Mouse (Mus musculus) lung, embryonic 14.5 days (tissue): ENCODE results near the gene Copz2. TPM values are rescaled to one million over a fixed set of nuclear protein-coding genes. Genes with fewer than 3 reads are reported as not detected.

Experiments used
- ATAC-seq: fragments of 200-750 bp; cut with Nextera tagmentation; 2 replicates; pipeline ENCODE4 v1.8.0; 2017; ENCODE audit warnings: mild to moderate bottlenecking, moderate TSS enrichment, moderate library complexity; ENCODE audit not compliant: insufficient read depth
- DNase-seq: peaks from one replicate; pipeline ENCODE4 v3.0.0-alpha.2; 2015
- H3K27ac ChIP-seq: fragments of 300-500 bp; sonication (generic); 2 replicates; pipeline ENCODE4 v1.5.1; 2014; ENCODE audit warnings: low read depth, mild to moderate bottlenecking, moderate library complexity
- H3K27me3 ChIP-seq: fragments of 300-500 bp; sonication (generic); 2 replicates; pipeline ENCODE4 v1.6.1; 2014; ENCODE audit warnings: low read length, control low read depth; ENCODE audit not compliant: insufficient read depth
- H3K36me3 ChIP-seq: fragments of 300-500 bp; sonication (generic); 2 replicates; pipeline ENCODE4 v1.6.1; 2014; ENCODE audit warnings: control low read depth; ENCODE audit not compliant: insufficient read depth
- H3K4me1 ChIP-seq: fragments of 300-500 bp; sonication (generic); 2 replicates; pipeline ENCODE4 v1.6.1; 2014; ENCODE audit warnings: antibody characterized with exemption, control low read depth; ENCODE audit not compliant: insufficient read depth
- H3K4me2 ChIP-seq: fragments of 300-500 bp; sonication (generic); 2 replicates; pipeline ENCODE4 v1.6.1; 2014; ENCODE audit warnings: mild to moderate bottlenecking
- H3K4me3 ChIP-seq: fragments of 300-500 bp; sonication (generic); 2 replicates; pipeline ENCODE4 v1.5.1; 2014; ENCODE audit warnings: low read depth, low read length
- H3K9ac ChIP-seq: fragments of 300-500 bp; sonication (generic); 2 replicates; pipeline ENCODE4 v1.6.1; 2014
- H3K9me3 ChIP-seq: fragments of 300-500 bp; sonication (generic); 2 replicates; pipeline ENCODE4 v1.6.1; 2016; ENCODE audit warnings: low read depth, low read length, control low read depth
- CTCF ChIP-seq: IDR thresholded peaks from 2 replicates; pipeline ENCODE4 v1.5.1; 2016; ENCODE audit warnings: antibody characterized with exemption, low read depth
- WGBS: fragments of 180-500 bp; shearing (Covaris S2); extraction: QIAGEN DNeasy Blood & Tissue Kit; methylation state at CpG from one replicate; pipeline ENCODE4 v1.1.7; 2014; 5-methylcytosine and 5-hydroxymethylcytosine counted together
- polyA plus RNA-seq: library from polyadenylated mRNA; unstranded; fragments of >200 nt; fragmentation: Nextera tagmentation; extraction: Ambion mirVana; gene quantifications from 2 replicates; pipeline ENCODE4 v1.2.1, GENCODE M21; 2014

The Copz2 gene
- polyA plus RNA-seq, 1 experiment from 2014 or later = 144 TPM

DNA sequence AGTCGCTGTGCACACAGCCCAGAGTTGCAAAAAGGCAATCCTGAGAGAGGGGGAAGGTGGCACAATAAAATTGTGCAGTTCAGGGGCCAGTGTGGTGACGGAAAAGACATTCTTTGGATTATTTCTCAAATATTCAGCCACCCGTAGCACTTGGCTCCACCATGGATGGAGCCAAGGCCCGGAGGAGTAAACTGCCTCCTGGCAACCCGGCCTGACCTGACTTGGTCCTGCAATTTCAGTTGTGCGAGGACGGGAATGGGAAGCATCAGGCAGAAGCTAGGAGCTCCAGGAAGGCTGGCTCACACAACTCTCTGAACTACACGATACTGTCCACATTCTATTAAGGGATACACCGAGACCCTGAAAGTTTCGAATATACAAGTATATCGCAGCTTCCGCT is 12.9 kb downstream of the Copz2 start:
- Histone ChIP-seq H3K4me1 (no peaks in the 10 kb centered on the region), H3K4me2 (peak overlapping the region; percentile 91), H3K4me3 (no peak overlapping the region), H3K9ac (no peak overlapping the region), H3K27me3 (no peaks in the 10 kb centered on the region; the same call in 1 of the 2 replicates), H3K27ac (no peak overlapping the region), H3K9me3 (no peaks in the 10 kb centered on the region), H3K36me3 (peaks cover 10% of the 10 kb centered on the region; the same call in 1 of the 2 replicates)
- DNase-seq (no peak), ATAC-seq (no peak)
- WGBS = 76% methylated on average over 12 of the region's 12 CpGs
- TF ChIP-seq CTCF = no peak

DNA sequence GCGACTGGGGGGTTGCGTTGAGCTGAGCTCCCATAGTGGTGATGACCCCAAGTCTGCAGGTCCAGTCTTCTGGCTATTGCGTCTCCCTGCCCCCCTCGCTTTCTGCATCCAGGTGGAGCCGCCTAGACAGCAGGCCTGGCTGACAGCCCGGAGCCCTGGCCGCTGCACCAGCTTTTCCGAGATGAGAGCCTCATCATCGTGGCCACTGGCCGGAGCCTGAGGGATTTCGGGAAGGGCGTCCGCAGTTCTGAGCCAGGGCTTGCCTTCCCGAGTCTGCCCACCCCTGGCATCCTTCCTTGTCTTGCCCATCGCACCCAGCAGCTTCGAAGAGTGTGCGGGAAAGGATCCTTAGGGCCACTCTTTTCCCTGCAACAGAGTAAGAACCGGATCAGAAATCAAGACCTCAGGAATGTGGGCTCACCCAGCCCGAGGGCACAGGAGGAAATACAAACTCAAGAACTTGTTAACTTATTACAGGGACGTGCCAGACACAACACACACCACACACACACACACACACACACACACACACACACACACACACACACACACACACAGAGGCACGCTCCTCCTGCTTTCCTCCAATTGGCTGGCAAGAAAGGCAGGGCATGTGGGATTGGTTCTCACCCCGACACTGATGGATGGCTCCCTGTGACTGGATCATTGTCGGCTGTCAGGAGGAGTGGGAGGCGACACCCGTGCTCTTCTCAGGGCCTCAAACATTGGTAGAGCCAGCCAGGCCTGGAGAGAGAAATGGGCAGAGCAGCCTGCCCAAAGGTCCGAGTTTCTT is 13.7 kb downstream of the Copz2 start:
- ATAC-seq = no peak
- no peaks in the 10 kb centered on the region for H3K4me1 ChIP-seq
- TF ChIP-seq CTCF = no peak
- no peak overlapping the region for H3K4me3 ChIP-seq
- peak overlapping the region; percentile 39 for H3K4me2 ChIP-seq
- H3K27me3 ChIP-seq = no peaks in the 10 kb centered on the region; the same call in 1 of the 2 replicates
- DNase-seq = peak; percentile 44
- peaks cover 2% of the 10 kb centered on the region; the same call in 1 of the 2 replicates for H3K36me3 ChIP-seq
- H3K9me3 ChIP-seq = no peaks in the 10 kb centered on the region
- H3K9ac ChIP-seq = no peak overlapping the region
- no peak overlapping the region for H3K27ac ChIP-seq
- 22% methylated on average over 26 of the region's 26 CpGs for WGBS

DNA sequence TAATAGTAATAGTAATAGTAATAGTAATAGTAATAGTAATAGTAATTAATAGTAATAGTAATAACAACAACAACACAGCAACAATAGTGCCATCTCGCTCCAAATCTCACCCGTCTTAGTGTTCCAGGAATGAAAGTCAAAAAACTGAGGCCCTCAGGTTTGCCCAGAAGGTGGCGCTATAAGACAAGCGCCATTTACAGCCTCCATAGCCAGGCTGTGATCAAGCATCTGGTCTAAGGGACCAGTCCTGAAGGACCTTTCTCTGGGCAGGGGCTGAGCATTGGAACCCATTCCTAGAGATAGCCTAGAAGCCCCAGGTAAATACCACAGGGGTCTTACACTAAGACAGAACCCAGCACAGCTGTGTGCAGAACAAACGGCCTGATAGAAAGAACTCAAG is 17.5 kb downstream of the Copz2 start:
- DNase-seq (peak; percentile 91), ATAC-seq (no peak)
- Histone ChIP-seq H3K4me3 (no peak overlapping the region), H3K4me1 (no peaks in the 10 kb centered on the region), H3K27me3 (no peaks in the 10 kb centered on the region; the same call in 1 of the 2 replicates), H3K27ac (no peak overlapping the region), H3K9ac (no peak overlapping the region), H3K4me2 (no peak overlapping the region), H3K9me3 (no peaks in the 10 kb centered on the region), H3K36me3 (no peaks in the 10 kb centered on the region)
- 7% methylated on average over 5 of the region's 5 CpGs for WGBS
- TF ChIP-seq CTCF = peak; percentile 91

DNA sequence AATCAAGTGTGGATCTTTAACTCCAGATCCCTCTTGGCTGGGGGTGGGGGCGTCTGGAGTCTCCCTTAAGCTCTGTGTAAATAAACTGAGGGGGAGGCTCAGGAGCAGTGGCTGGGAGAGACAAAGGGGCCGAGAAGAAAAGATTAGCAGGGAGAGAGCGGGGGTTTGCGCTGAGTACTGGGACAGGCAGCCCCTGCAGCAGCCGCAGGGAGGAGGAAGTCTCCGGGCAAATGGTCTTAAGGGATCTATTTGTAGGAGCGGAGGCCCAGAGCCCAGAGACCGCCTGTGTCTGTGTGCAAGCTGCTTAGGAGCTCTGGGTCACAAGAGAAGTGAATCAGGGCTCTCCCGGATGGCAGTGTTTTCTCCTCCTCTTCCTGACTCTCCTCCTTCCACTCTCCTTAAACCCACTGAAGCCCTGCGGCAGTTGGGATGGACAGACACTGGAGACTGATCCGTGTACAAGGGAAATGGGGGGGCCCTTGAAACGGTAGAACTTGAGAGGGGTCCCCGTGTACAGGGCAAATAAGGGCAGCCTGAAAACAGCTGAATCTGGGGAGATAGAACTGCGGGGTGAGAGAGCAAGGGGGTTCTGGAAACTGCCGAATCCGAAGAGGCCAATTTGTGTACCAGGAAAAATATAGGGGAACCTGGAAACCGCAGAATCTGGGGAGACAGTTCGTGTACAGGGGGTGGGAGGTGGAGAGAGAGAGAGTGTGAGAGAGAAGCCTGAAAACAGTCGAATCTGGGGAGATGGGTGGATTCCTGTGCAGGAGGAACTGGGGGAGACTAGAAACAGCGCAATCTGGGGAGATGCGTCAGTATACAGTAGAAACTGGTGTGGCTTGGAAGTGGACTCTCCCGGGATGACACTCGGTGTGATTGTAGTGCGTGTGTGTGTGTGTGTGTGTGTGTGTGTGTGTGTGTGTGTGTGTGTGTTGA is 23.0 kb downstream of the Copz2 start:
- Histone ChIP-seq H3K36me3 (no peaks in the 10 kb centered on the region), H3K4me3 (no peak overlapping the region), H3K4me2 (peak overlapping the region; percentile 29), H3K9me3 (no peaks in the 10 kb centered on the region), H3K27ac (peak overlapping the region; percentile 38; the same call in 1 of the 2 replicates), H3K4me1 (peaks cover 8% of the 10 kb centered on the region), H3K27me3 (peaks cover 6% of the 10 kb centered on the region; the same call in 1 of the 2 replicates), H3K9ac (peak overlapping the region; percentile 46)
- no peak for TF ChIP-seq CTCF
- 14% methylated on average over 24 of the region's 24 CpGs for WGBS
- 0 out of 2 replicates have a peak, but pooled peaks have one; percentile 29 for ATAC-seq
- peak; percentile 65 for DNase-seq

GRCm38 (mm10) chr11:96873601-96874140 is 24.0 kb downstream of the Copz2 start:
- no peak for ATAC-seq

GRCm38 (mm10) chr11:96875270-96875669 is 25.6 kb downstream of the Copz2 start:
- Histone ChIP-seq H3K4me1 (peaks cover 8% of the 10 kb centered on the region), H3K36me3 (no peaks in the 10 kb centered on the region), H3K4me3 (peak overlapping the region; percentile 34), H3K4me2 (peak overlapping the region; percentile 72), H3K9ac (no peak overlapping the region), H3K9me3 (no peaks in the 10 kb centered on the region), H3K27me3 (peaks cover 6% of the 10 kb centered on the region; the same call in 1 of the 2 replicates), H3K27ac (0 out of 2 replicates have a peak overlapping the region, but pooled peaks have one; percentile 36)
- TF ChIP-seq CTCF = no peak
- DNase-seq = no peak
- peak; percentile 16; the same call in 1 of the 2 replicates for ATAC-seq
- WGBS = 16% methylated on average over 4 of the region's 4 CpGs

More at GRCm38 (mm10) chr11:96873601-96874140, 24.0 kb downstream of the Copz2 start:
- Histone ChIP-seq H3K27ac (no peak overlapping the region), H3K4me1 (peaks cover 8% of the 10 kb centered on the region), H3K4me3 (no peak overlapping the region), H3K4me2 (no peak overlapping the region), H3K27me3 (peaks cover 6% of the 10 kb centered on the region; the same call in 1 of the 2 replicates), H3K9ac (no peak overlapping the region), H3K9me3 (no peaks in the 10 kb centered on the region), H3K36me3 (no peaks in the 10 kb centered on the region)
- no peak for TF ChIP-seq CTCF
- DNase-seq = peak; percentile 16
- 36% methylated on average over 11 of the region's 11 CpGs for whole genome bisulfite sequencing
